Mouse (Mus musculus) heart, adult 9 months (tissue): ENCODE data around the gene Pdhb.
"Not testable (repeated sequence)": the region's sequence is repeated elsewhere in the genome, so short reads cannot be mapped to it uniquely, and the experiment has no call there.

ENCODE experiments used
- DNase-seq, 2 experiments: peaks; one replicate each; pipeline ENCODE4 v3.0.0; 2022; ENCODE audit warnings: low spot score in 2 of 2

The Pdhb gene

GRCm38 (mm10) chr14:8135130-8135529 is 37.7 kb downstream of the Pdhb start:
- DNase-seq: peak in 1 of 2 experiments; percentile 29

- DNase-seq: no peak
Observed at GRCm38 (mm10) chr14:8134234-8134633, 38.6 kb downstream of the Pdhb start.

- DNase-seq: peak in 1 of 2 experiments; percentile 15
Observed at GRCm38 (mm10) chr14:8132789-8133188, 40.0 kb downstream of the Pdhb start.

- DNase-seq: no peak
Observed at GRCm38 (mm10) chr14:8127971-8128370, 44.9 kb downstream of the Pdhb start.

DNA sequence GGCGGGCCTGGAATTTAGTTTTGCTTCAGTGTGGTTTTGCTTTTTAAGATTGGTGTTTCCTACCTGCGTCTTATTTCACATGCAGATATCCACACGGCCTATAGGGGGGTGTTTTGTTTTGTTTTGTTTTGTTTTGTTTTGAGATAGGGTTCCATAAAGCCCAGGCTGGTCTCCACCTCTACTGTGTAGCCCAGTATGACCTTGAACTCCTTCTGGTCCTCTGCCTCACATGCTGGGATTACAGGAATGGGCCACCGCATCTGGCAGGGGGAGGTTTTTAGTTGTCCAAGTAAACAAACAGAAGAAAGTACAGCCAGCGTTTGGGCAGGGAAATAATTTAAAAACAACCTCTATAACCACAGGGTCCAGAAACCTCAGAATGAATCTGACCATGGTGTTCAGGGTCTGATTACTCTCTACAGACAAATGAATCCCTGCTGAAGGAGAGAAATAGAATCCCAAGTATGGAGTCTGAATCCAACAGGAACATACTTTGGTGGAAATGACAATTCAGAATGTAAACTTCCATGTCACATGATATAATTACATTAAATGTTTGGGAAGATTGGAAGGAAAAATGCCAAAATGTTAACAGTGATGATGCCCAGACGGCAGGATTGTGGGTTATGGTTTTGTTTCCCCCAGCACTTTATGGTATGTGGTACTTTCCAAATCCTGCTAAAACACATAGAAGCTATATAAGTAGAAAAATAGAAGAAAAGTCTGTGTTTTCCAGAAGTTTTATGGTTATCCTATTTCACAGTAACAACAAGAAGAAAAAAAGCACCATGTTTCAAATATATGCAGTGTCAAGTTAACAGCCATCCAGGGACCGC is 48.6 kb downstream of the Pdhb start:
- no peak for DNase-seq

DNA sequence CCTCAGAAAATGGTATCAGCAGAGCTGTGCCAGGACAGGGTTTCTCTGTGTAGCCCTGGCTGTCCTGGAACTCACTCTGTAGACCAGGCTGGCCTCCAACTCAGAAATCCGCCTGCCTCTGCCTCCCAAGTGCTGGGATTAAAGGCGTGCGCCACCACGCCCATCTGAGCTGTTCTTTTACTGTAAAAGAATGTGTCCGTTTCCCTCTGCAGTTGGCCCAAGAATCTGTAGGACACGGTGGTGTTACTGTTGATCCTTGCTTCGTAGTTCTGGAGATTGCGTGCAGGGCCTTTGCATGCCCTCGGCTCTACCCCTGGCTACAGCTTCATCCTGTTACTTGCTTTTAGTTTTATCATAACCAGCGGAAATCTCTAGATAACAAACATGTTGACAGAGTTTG is 49.2 kb downstream of the Pdhb start:
- DNase-seq: not testable (repeated sequence)

GRCm38 (mm10) chr14:8123141-8123540 is 49.7 kb downstream of the Pdhb start:
- peak in 1 of 2 experiments; percentile 14 for DNase-seq

GRCm38 (mm10) chr14:8119904-8120303 is 52.9 kb downstream of the Pdhb start:
- DNase-seq: no peak

DNA sequence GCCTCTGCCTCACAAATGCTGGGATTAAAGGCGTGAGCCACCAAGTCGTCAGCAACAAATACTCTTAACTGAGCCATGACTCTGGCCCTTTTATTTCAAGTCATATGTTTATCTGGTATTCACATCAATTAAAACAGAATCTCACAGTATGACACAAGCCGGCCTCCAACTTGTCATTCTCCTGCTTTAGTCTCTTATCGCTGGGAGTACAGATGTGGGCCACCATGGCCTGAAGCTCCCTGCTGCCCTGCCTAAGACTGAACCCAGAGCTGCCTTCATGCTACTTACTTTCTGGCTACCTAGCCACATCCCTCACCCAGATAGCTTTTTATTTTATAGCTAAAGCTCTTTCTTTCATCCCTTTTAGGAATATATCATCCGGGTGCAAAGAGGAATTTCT is 53.4 kb downstream of the Pdhb start:
- DNase-seq: no peak

- no peak for DNase-seq
Observed at GRCm38 (mm10) chr14:8117371-8117770, 55.5 kb downstream of the Pdhb start.
